Mouse (Mus musculus) thymus, postnatal 0 days (tissue): ENCODE measurements around the gene Tcaf1. TPM values are rescaled to one million over a fixed set of nuclear protein-coding genes. Genes with fewer than 3 reads are reported as not detected.

ENCODE experiments used
- DNase-seq: peaks from one replicate; pipeline ENCODE4 v3.0.0-alpha.2; 2015; ENCODE audit warnings: low spot score
- polyA plus RNA-seq: library from polyadenylated mRNA; unstranded; fragments of >200 nt; fragmentation: Nextera tagmentation; extraction: Ambion mirVana; gene quantifications from 2 replicates; pipeline ENCODE4 v1.2.1, GENCODE M21; 2015

Gene Tcaf1
- 4.3 and 5.0 TPM in 2 replicates for polyA plus RNA-seq

DNA sequence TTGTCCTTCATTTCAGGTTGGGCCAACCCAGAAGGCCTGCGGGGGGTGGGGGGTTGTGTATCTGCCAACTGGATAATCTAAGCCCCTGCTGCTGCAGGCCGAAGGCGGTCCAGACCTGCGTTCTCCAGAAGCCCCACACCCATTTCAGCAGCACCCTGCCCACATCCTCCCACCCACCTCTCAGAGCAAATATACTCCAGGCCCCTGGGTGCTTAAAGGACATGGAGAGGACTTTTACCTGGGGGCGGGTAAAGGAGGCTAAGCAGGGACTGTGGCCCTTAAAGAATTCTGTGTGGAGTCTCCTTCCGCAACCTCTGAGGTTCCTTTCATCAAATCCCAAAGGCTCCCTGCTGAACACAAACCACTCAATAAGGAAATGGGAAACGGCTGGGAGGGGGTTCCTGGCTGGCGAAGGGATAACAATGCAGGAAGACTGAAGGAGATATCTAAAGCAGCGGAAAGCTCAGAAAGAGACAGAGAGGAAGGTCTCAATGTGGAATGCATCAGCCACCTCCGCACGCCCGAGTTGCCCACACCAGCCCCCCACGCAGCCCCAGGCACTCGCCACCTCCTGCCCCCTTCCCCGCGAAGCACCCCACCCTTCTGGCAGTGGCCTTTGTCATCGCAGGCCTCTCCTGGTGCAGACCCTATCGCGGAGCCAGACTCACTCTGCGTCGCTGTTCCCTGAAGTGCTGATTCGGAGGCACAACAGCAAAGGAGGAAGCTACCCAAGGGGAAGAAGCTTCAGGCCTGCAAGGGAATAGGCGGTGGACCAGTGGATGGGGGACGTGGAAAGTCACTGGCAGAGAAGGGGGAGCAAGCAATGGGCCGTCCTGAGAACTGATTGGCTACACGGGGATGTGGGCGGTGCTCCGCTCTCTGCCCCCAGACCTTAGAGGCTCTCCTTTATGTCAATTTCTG is at the start of gene Tcaf1:
Tcaf1 (minus strand) TSS at position 798 of the 921 bp plus-strand sequence.
- no peak for DNase-seq

GRCm38 (mm10) chr6:42756104-42756503 is 46.2 kb upstream of the Tcaf1 start, which contains the start of gene Olfr38:
TSS of gene Olfr38 (plus strand) at chr6:42756404.
- DNase-seq = no peak

DNA sequence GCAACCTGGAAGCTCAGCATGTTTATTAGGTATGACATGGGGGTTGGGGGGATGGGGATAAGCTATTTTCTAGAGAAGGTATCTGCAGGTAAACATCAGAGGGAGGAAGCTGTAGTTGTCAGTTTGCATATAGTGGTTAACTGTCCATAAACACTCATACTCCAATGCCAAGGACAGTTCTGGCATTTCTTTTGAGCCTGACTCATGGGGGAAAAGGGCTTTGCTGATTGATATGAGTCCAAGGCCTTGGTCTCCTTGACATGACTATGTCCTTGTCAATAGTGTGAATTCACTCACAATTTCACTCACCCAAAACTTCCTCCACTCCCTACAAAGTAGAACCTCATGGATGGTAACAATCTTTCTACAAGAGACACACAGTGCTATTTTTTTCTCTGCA is 38.0 kb upstream of the Tcaf1 start:
- no peak for DNase-seq

DNA sequence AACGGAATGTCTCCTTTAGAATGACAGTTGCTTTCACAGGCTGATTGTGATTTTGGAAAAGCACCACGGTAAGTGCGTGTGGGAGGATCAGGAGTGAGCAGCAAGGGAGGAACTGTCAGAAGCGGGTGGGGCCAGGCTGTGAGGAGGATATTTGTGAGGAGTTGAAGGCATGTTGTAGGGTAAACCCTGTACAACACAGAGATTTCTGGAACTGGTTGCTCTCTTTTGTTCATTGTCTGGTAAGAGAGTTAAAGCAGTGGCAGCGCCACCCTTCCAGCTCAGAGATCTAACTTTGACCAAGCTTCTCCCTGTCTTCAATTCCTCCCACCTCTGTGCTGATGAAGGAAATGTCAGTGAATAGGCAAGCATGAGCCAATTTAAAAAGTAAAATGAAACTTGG is 32.4 kb upstream of the Tcaf1 start:
- DNase-seq = no peak

- no peak for DNase-seq
Observed at GRCm38 (mm10) chr6:42739071-42739470, 29.2 kb upstream of the Tcaf1 start, which contains the start of gene Olfr453. TSS of gene Olfr453 (plus strand) at chr6:42739371.

DNA sequence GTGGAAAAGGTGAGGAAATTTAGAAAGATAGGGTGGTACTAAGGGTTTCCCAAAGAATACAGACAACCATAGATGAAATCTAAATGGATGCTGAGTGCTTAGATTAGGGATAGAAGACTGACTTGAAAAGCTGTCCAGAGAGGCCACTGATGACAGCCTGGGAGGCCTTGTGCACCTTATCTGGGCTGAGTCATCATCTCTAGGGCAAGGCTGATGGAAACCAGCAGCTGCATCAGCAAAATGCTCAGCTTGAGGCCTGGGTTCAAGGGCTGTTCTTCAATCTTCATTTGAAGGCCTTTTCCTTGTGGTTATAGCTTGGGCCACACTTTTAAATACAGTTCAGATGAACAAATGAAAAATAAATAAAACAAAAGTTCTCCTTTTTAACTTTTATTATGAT is 8.1 kb upstream of the Tcaf1 start:
- no peak for DNase-seq

- no peak for DNase-seq
Observed at GRCm38 (mm10) chr6:42714668-42715067, 4.8 kb upstream of the Tcaf1 start.

GRCm38 (mm10) chr6:42692517-42693190 is 17.2 kb downstream of the Tcaf1 start:
- DNase-seq = no peak

DNA sequence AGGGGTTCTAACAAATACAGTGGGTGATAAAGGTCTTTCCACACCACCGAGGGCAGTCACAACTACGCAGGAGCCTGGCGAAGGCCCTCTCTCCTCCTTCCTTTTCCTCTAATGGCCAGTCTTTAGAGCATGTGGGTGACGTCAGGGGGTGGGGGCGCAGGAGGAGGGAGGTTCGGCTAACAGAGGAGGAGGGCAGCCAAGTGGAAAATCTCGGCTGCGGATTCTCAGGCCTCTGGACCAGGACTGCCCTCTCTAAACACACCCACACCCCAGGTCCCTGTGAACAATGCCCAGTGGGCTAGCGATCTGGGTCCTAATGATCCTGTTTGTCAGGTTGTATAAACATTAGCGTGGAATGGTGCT is 17.8 kb downstream of the Tcaf1 start:
- no peak for DNase-seq

- no peak for DNase-seq
Observed at GRCm38 (mm10) chr6:42689761-42690160, 20.1 kb downstream of the Tcaf1 start.

DNA sequence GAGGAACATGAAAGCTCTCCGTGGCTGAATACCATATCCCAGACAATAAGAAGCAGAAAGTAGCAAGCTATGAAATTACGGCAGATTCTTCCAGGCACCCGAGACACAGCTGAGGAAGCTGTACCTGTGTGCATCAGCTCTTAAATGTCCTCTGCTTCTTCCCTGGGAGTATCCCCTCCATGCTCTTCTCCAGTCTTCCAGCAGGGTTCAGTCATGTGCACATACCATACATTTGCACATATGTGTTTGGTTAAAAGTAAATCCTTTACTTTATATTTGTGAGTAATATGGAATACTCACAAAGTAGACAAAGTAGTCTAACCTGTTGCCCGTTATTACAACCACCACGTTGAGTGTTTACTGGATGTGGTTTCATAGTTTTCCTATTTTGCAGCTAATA is 22.0 kb downstream of the Tcaf1 start:
- no peak for DNase-seq

- no peak for DNase-seq
Observed at GRCm38 (mm10) chr6:42680077-42680476, 29.8 kb downstream of the Tcaf1 start.

DNA sequence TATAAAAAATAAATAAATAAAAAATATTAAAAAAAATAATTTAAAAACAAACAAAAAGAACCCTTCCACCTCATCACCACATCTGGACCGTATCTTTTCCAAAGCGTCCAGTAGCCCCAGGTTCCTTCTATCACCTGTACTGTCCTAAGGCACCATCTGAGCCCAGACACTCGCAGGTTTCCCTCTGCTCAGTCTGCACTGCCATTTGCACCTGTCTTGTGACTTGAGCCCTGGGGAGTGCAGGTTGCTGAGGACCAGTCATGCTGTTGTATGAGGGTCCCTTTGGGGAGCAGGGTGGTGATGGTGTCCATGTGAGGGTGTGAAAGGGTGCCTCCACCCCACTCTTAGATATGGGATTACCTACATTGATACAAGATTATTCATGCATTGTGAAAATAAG is 33.9 kb downstream of the Tcaf1 start:
- no peak for DNase-seq

DNA sequence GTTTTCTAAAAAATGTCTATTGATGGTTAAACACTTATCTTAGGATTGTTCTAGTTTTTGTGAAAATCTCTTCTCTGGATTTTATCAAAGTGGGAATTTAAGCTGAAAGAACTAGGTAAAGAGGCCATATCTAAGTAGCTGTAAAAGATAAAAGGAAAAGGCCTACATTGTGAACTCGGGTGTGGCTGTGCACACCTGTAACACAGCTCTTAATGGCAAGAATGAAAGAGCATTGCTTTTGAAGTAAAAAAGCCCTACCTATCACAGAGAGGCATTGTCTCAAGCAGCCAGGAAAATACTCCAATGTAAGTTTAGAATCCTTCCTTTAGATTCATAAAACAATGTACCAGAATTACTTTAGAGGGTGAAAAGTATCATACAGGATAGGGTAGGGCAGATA is 38.1 kb downstream of the Tcaf1 start:
- DNase-seq = no peak

DNA sequence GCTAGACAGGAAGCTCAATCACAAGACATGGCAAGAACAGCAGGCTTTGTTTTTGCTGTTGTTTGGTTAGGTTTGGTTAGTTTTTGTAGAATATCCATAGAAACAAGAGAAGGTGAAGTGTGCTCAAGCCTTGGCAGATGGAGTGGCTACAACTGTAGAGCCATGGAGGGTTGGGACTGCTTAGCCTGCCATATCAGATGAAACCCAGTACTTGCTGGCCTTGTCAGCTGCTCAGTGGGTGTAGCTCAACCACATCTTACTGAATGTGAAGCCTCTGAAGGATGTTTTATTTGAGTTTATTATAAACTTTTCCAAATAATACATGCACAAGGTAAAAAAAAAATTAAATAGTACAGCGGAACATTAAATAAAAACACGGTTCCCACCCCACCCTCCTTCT is 42.2 kb downstream of the Tcaf1 start:
- no peak for DNase-seq

DNA sequence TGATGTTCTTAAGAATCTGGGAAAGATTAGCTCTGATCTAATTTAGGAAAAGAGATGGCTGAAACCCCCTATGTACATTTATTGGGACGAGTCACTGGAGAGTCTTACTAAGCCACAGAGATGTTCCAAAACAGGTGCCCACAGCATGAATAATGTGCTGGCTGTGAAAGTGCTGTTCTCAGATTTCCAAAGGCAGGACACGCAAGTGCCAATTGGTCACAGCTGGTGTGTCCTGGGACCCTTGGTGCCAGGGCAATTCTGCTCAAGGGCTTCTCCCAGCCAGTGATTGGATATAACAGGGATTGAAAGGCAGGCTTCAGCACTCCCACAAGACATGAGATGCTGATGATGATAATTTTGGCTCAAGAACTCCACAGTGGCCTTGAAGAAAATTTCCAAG is 48.1 kb downstream of the Tcaf1 start:
- no peak for DNase-seq

GRCm38 (mm10) chr6:42644912-42645549 is 64.9 kb downstream of the Tcaf1 start, which contains the start of gene Tcaf2:
TSS of gene Tcaf2 (minus strand) at chr6:42645254.
- DNase-seq = peak; percentile 14

DNA sequence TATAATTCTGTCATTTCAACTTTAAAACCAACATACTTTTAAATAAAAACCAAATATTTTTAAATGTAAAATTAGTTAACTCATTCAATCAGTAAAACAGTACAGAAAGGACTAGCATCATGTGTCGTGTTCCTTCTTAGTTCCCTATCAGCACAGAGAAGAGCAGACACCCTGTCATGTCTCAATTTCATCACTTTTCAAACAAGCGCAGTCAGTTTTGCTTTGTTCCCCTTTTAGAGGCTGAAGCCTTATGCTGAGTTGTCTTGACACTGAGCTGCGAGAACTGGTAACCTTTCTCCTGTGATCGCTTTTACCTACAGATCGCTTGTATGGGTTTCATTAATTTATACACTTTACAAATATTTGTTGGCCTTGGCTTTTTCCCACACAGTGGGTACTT is 75.5 kb downstream of the Tcaf1 start:
- DNase-seq = no peak

- no peak for DNase-seq
Observed at GRCm38 (mm10) chr6:42631395-42631794, 78.5 kb downstream of the Tcaf1 start.
